Mouse (Mus musculus): ENCODE results near the gene Ube2z.

Gene Ube2z

DNA sequence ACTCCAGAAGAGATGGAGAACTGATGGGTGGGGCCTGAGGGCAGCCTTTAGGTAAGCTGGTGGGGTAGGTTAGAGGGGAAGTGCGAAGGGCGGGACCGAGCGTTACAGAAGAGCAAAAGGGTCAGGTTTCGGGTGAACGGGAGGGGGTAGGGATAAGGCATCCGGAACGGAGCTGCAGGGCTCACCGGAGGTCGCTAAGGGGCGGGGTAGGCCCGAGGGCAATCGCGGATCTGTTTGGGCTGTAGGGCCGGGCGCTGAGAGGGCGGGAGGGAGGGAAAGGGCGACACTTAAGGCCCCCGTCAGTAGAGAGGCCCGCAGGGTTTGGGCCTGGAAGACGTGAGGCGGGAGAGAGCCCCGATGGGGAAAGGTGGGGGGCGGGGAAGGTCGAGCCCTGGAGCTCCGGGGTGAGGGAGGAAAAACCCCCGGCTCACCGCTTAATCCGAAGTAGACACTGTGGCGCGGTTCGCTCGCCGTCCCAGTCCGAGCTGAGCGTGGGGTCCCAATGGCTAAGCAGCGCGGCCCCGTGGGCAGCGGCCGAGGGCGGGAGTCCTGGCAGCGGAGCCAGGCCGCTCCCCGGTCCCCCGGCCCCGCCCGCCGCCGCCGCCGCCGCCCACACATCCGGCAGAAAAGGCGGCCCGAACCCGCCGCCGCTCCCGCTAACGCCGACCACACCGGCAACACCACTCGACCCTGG lies 520 bp downstream of the Ube2z start:
- DNase-seq (ENCODE audit: extremely low spot score, low read depth, low spot score), result no peak

- no peak for DNase-seq (ENCODE audit: extremely low spot score, low read depth, low spot score)
Observed at GRCm38 (mm10) chr11:96058309-96058708, 6.9 kb downstream of the Ube2z start.

- no peak for DNase-seq (ENCODE audit: extremely low spot score, low read depth, low spot score)
Observed at GRCm38 (mm10) chr11:96050854-96051253, 14.3 kb downstream of the Ube2z start.

GRCm38 (mm10) chr11:96049939-96050338 lies 15.2 kb downstream of the Ube2z start:
- DNase-seq (ENCODE audit: extremely low spot score, low read depth, low spot score), result no peak

- no peak for DNase-seq (ENCODE audit: extremely low spot score, low read depth, low spot score)
Observed at GRCm38 (mm10) chr11:96047469-96048373, 17.5 kb downstream of the Ube2z start.

DNA sequence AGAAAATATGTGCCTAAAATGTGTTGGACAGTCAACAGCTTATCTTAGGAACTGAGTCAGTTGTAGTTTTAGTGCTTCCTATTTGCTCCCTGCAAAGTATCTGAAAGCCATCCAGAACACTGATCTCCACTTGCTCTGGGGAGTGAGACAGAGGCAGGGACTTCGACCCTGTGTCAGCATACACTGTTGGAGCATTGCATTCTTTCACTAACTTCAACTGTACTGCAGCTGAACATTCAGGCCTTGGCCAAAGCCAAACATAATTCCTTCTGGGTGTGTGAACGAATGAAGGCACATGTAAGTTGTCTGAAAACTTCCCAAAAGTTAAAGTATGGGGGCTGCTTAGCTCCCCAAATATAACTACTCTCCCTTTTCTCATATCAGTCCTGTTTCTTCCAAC lies 18.4 kb downstream of the Ube2z start:
- no peak for DNase-seq (ENCODE audit: extremely low spot score, low read depth, low spot score)

GRCm38 (mm10) chr11:96046028-96046427 lies 19.2 kb downstream of the Ube2z start:
- no peak for DNase-seq (ENCODE audit: extremely low spot score, low read depth, low spot score)

- no peak for DNase-seq (ENCODE audit: extremely low spot score, low read depth, low spot score)
Observed at GRCm38 (mm10) chr11:96044803-96045567, 20.2 kb downstream of the Ube2z start.

DNA sequence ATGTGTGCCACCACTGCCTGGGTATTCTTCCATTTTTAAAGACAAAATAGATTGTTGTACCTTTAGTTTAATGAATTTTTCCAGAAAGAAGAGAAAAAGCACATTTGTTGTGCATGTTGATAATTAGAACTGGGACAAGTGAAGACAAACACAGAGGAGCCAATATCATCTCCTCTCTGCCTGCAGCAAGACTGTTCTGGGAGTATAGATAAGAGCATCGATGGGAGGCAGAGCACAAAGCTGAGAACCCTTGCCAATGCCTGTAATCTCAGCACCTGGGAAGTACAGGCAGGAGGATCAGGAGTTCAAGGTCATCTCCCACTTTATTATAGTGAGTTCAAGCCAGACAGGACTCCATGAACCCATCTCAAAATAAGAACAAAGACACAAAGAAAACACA lies 26.6 kb downstream of the Ube2z start:
- DNase-seq (ENCODE audit: extremely low spot score, low read depth, low spot score), result no peak

DNA sequence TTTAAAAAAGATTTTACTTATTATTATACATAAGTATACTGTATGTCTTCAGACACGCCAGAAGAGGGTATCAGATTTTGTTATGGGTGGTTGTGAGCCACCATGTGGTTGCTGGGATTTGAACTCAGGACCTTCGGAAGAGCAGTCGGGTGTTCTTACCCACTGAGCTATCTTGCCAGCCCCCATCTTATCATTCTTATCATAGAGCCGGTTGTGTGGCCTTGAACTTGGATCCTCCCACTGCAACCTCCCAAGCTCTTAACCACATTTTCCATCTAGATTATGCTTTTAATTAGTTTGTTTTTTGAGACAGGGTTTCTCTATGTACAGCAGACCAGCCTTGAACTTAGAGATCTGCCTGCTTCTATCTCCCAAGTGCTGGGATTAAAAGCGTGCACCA lies 27.7 kb downstream of the Ube2z start:
- no peak for DNase-seq (ENCODE audit: extremely low spot score, low read depth, low spot score)

GRCm38 (mm10) chr11:96035133-96035532 lies 30.1 kb downstream of the Ube2z start:
- no peak for DNase-seq (ENCODE audit: extremely low spot score, low read depth, low spot score)

DNA sequence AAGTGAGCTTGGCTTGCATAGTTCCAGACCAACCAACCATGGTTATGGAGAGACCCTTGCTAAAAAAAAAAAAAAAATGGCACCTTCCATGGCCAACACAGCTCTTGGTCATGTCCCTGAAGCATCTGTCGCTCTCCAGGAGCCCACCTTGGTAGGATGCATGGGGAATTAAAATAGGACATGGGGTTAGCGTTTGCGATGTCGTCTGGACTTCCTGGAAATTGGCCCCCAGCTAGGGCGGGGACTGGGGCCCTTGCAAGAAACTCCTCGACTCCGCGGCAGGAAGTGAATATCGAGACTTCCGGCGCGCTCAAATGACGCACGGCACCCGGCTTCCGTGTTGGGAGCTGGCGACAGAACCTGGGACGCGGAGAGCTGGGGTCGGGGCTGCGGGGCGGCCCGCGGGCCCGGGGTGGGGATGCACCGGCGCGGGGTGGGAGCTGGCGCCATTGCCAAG lies 30.6 kb downstream of the Ube2z start, which contains the start of gene Snf8:
Snf8 (plus strand) TSS at position 290 of the 457 bp plus-strand sequence.
- peak; percentile 67 for DNase-seq (ENCODE audit: extremely low spot score, low read depth, low spot score)

DNA sequence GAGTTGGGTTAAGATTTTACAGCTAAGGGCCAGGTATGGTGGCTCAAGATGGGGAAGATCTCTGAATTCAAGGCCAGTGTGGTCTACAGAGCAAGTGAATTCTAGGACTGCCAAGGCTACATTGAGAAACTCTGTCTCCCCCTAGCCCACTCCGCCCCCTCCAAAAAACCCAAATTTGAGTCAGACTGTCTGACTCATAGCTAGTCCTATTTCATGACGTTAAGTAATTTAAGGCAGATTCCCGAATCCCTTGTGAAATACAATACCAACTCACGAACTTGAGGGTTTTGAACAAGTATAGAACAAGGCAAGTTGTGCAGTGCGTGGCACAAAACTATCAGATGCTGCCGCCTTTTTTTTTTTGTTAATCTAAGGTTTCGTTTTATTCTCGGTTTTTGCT lies 31.1 kb downstream of the Ube2z start:
- no peak for DNase-seq (ENCODE audit: extremely low spot score, low read depth, low spot score)

DNA sequence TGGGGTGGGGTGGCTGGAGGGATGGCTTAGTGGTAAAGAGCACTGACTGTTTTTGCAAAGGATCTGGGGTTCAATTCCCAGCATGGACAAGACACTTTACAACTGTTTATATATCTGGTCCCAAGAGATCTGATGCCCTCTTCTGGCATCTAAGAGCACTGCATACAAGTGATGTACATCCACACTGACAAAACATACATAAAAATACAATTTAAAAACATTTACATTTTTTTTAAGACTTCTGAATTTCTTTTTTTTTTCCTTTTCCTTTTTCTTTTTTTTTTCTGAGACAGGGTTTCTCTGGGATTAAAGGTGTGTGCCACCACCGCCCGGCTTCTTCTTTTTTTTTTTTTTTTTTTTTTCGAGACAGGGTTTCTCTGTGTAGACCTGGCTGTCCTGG lies 31.9 kb downstream of the Ube2z start:
- no peak for DNase-seq (ENCODE audit: extremely low spot score, low read depth, low spot score)

GRCm38 (mm10) chr11:96031701-96032100 lies 33.5 kb downstream of the Ube2z start:
- no peak for DNase-seq (ENCODE audit: extremely low spot score, low read depth, low spot score)

GRCm38 (mm10) chr11:96030571-96030970 lies 34.6 kb downstream of the Ube2z start:
- no peak for DNase-seq (ENCODE audit: extremely low spot score, low read depth, low spot score)

GRCm38 (mm10) chr11:96028130-96028529 lies 37.1 kb downstream of the Ube2z start:
- DNase-seq (ENCODE audit: extremely low spot score, low read depth, low spot score), result no peak

GRCm38 (mm10) chr11:96020622-96021021 lies 44.6 kb downstream of the Ube2z start:
- no peak for DNase-seq (ENCODE audit: extremely low spot score, low read depth, low spot score)

- no peak for DNase-seq (ENCODE audit: extremely low spot score, low read depth, low spot score)
Observed at GRCm38 (mm10) chr11:96017941-96018351, 47.2 kb downstream of the Ube2z start.

GRCm38 (mm10) chr11:96015421-96015820 lies 49.8 kb downstream of the Ube2z start:
- no peak for DNase-seq (ENCODE audit: extremely low spot score, low read depth, low spot score)

DNA sequence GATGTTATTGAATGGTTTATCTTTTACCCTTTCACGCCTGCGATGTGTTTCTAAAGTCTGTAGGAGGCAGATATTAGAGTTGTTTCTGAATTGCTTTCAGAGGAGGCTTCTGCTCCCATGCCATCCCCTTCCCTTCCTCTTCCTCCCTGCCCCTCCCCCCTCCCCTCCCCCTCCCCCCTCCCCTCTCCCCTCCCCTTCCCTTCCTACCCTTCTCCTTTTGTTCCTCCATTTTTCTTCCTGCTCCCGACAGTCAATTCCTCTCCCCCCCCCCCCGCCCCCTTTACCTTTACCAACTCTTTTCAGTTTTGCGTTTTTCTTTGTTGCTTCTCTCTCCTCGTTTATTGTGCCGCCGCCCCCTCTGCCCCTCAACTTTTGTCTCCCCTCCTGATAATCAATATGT lies 53.2 kb downstream of the Ube2z start:
- no peak for DNase-seq (ENCODE audit: extremely low spot score, low read depth, low spot score)
